Mouse (Mus musculus): ENCODE measurements around the gene Slc45a3.

GRCm38 (mm10) chr1:132007828-132008827 lies 45.4 kb downstream of the Slc45a3 start:
- TF ChIP-seq CTCF (IDR thresholded peaks at IDR 0.05; ENCODE audit: borderline replicate concordance, insufficient read depth, low read depth, low read length) (no peak), POLR2A (IDR thresholded peaks at IDR 0.05; ENCODE audit: borderline replicate concordance, insufficient read depth, low read length) (peak; percentile 60)
